Mouse (Mus musculus) G1E (cell line): ENCODE measurements around the gene Tnk2.

ENCODE experiments used
- CTCF ChIP-seq: IDR thresholded peaks from 2 replicates; pipeline ENCODE4 v1.5.1; 2012; ENCODE audit warnings: low read depth, low read length, inconsistent platforms, mixed read lengths
- GATA1 ChIP-seq: IDR thresholded peaks from 2 replicates; pipeline ENCODE4 v1.6.1; 2012; ENCODE audit warnings: borderline replicate concordance, low read length, inconsistent platforms, mixed read lengths

DNA sequence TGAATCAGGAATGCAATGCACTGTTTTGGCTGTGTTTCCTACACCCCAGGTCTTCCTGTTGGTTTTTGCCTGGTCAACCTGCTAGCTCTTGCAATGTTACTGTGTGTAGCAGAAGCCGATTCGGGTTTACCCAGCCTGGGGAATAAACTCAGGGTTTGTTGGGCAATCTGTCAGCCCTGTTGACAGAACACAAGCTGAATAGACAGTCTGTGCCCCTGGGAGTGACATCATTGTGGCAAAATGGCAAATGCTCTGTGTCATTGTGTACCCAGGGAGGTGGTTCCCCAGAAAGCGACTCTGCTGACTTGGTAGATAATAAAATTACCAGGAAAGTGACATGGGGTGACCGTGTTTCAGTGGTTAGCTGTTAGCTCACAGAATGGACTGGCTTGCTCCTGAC, 45.1 kb downstream of the Tnk2 start:
- no peak for TF ChIP-seq GATA1
- TF ChIP-seq CTCF: no peak
